Mouse (Mus musculus) lung, embryonic 14.5 days (tissue): ENCODE results near the gene Prm3. TPM values are rescaled to one million over a fixed set of nuclear protein-coding genes. Genes with fewer than 3 reads are reported as not detected.

Experiments
- ATAC-seq: fragments of 200-750 bp; cut with Nextera tagmentation; 2 replicates; pipeline ENCODE4 v1.8.0; 2017; ENCODE audit warnings: mild to moderate bottlenecking, moderate TSS enrichment, moderate library complexity; ENCODE audit not compliant: insufficient read depth
- DNase-seq: peaks from one replicate; pipeline ENCODE4 v3.0.0-alpha.2; 2015
- H3K27ac ChIP-seq: fragments of 300-500 bp; sonication (generic); 2 replicates; pipeline ENCODE4 v1.5.1; 2014; ENCODE audit warnings: low read depth, mild to moderate bottlenecking, moderate library complexity
- H3K27me3 ChIP-seq: fragments of 300-500 bp; sonication (generic); 2 replicates; pipeline ENCODE4 v1.6.1; 2014; ENCODE audit warnings: low read length, control low read depth; ENCODE audit not compliant: insufficient read depth
- H3K36me3 ChIP-seq: fragments of 300-500 bp; sonication (generic); 2 replicates; pipeline ENCODE4 v1.6.1; 2014; ENCODE audit warnings: control low read depth; ENCODE audit not compliant: insufficient read depth
- H3K4me1 ChIP-seq: fragments of 300-500 bp; sonication (generic); 2 replicates; pipeline ENCODE4 v1.6.1; 2014; ENCODE audit warnings: antibody characterized with exemption, control low read depth; ENCODE audit not compliant: insufficient read depth
- H3K4me2 ChIP-seq: fragments of 300-500 bp; sonication (generic); 2 replicates; pipeline ENCODE4 v1.6.1; 2014; ENCODE audit warnings: mild to moderate bottlenecking
- H3K4me3 ChIP-seq: fragments of 300-500 bp; sonication (generic); 2 replicates; pipeline ENCODE4 v1.5.1; 2014; ENCODE audit warnings: low read depth, low read length
- H3K9ac ChIP-seq: fragments of 300-500 bp; sonication (generic); 2 replicates; pipeline ENCODE4 v1.6.1; 2014
- H3K9me3 ChIP-seq: fragments of 300-500 bp; sonication (generic); 2 replicates; pipeline ENCODE4 v1.6.1; 2016; ENCODE audit warnings: low read depth, low read length, control low read depth
- CTCF ChIP-seq: IDR thresholded peaks from 2 replicates; pipeline ENCODE4 v1.5.1; 2016; ENCODE audit warnings: antibody characterized with exemption, low read depth
- WGBS: fragments of 180-500 bp; shearing (Covaris S2); extraction: QIAGEN DNeasy Blood & Tissue Kit; methylation state at CpG from one replicate; pipeline ENCODE4 v1.1.7; 2014; 5-methylcytosine and 5-hydroxymethylcytosine counted together
- polyA plus RNA-seq: library from polyadenylated mRNA; unstranded; fragments of >200 nt; fragmentation: Nextera tagmentation; extraction: Ambion mirVana; gene quantifications from 2 replicates; pipeline ENCODE4 v1.2.1, GENCODE M21; 2014

Prm3 gene
- polyA plus RNA-seq, 1 experiment from 2014 or later, result not detected

GRCm38 (mm10) chr16:10785371-10786231 lies 5.1 kb downstream of the Prm3 start, which contains the start of gene Socs1:
Socs1 (minus strand) TSS chr16:10785536.
- H3K4me2 ChIP-seq, result peak within 1 kb of the TSS; percentile 98
- peaks cover 21% of the 10 kb centered on the region for H3K4me1 ChIP-seq
- WGBS, result under 1% methylated on average over 57 of the region's 59 CpGs
- ATAC-seq (peak; percentile 87), DNase-seq (peak; percentile 96)
- peak within 1 kb of the TSS; percentile 98 for H3K27ac ChIP-seq
- H3K27me3 ChIP-seq, result no peaks in the 10 kb centered on the region
- peak within 1 kb of the TSS; percentile 70 for H3K4me3 ChIP-seq
- H3K9me3 ChIP-seq, result no peaks in the 10 kb centered on the region
- H3K36me3 ChIP-seq, result no peaks in the 10 kb centered on the region
- TF ChIP-seq CTCF, result no peak
- peak within 1 kb of the TSS; percentile 85 for H3K9ac ChIP-seq

GRCm38 (mm10) chr16:10784793-10785370 lies 5.8 kb downstream of the Prm3 start:
- Histone ChIP-seq H3K4me2 (peak overlapping the region; percentile 98), H3K36me3 (no peaks in the 10 kb centered on the region), H3K27ac (peak overlapping the region; percentile 98), H3K27me3 (no peaks in the 10 kb centered on the region), H3K9me3 (no peaks in the 10 kb centered on the region), H3K4me3 (peak overlapping the region; percentile 70), H3K9ac (peak overlapping the region; percentile 85), H3K4me1 (peaks cover 23% of the 10 kb centered on the region)
- DNase-seq (peak; percentile 96), ATAC-seq (peak; percentile 86)
- WGBS, result under 1% methylated on average over 52 of the region's 55 CpGs
- peak; percentile 80 for TF ChIP-seq CTCF

- H3K27me3 ChIP-seq, result no peaks in the 10 kb centered on the region
- WGBS, result under 1% methylated on average over 81 of the region's 81 CpGs
- 0 out of 2 replicates have a peak, but pooled peaks have one; percentile 1 for ATAC-seq
- peak overlapping the region; percentile 85 for H3K9ac ChIP-seq
- H3K9me3 ChIP-seq, result no peaks in the 10 kb centered on the region
- no peaks in the 10 kb centered on the region for H3K36me3 ChIP-seq
- H3K4me2 ChIP-seq, result peak overlapping the region; percentile 98
- H3K4me1 ChIP-seq, result peaks cover 23% of the 10 kb centered on the region
- peak overlapping the region; percentile 70 for H3K4me3 ChIP-seq
- peak; percentile 79 for DNase-seq
- H3K27ac ChIP-seq, result peak overlapping the region; percentile 98
- peak; percentile 20; the same call in 1 of the 2 replicates for TF ChIP-seq CTCF
These were observed 6.6 kb downstream of the Prm3 start for GRCm38 (mm10) chr16:10783883-10784792.

- TF ChIP-seq CTCF, result no peak
- DNase-seq (no peak), ATAC-seq (no peak)
- Histone ChIP-seq H3K4me1 (peaks cover 23% of the 10 kb centered on the region), H3K9ac (peak overlapping the region; percentile 85; the same call in 1 of the 2 replicates), H3K27ac (no peak overlapping the region), H3K9me3 (no peaks in the 10 kb centered on the region), H3K27me3 (no peaks in the 10 kb centered on the region), H3K36me3 (no peaks in the 10 kb centered on the region), H3K4me3 (peak overlapping the region; percentile 70), H3K4me2 (peak overlapping the region; percentile 98)
- WGBS, result 46% methylated on average over 8 of the region's 8 CpGs
These were observed 7.3 kb downstream of the Prm3 start for GRCm38 (mm10) chr16:10783451-10783850.

GRCm38 (mm10) chr16:10783152-10783434 lies 7.6 kb downstream of the Prm3 start:
- 18% methylated on average over 1 of the region's 1 CpGs for WGBS
- Histone ChIP-seq H3K27ac (no peak overlapping the region), H3K9ac (peak overlapping the region; percentile 32; the same call in 1 of the 2 replicates), H3K4me2 (peak overlapping the region; percentile 98), H3K9me3 (no peaks in the 10 kb centered on the region), H3K36me3 (no peaks in the 10 kb centered on the region), H3K4me3 (peak overlapping the region; percentile 70), H3K4me1 (peaks cover 23% of the 10 kb centered on the region), H3K27me3 (no peaks in the 10 kb centered on the region)
- ATAC-seq (no peak), DNase-seq (no peak)
- no peak for TF ChIP-seq CTCF

- ATAC-seq (no peak), DNase-seq (no peak)
- peak overlapping the region; percentile 32; the same call in 1 of the 2 replicates for H3K9ac ChIP-seq
- peak overlapping the region; percentile 70; the same call in 1 of the 2 replicates for H3K4me3 ChIP-seq
- 47% methylated on average over 6 of the region's 6 CpGs for WGBS
- H3K9me3 ChIP-seq, result no peaks in the 10 kb centered on the region
- TF ChIP-seq CTCF, result no peak
- H3K27ac ChIP-seq, result peak overlapping the region; percentile 84
- peak overlapping the region; percentile 98 for H3K4me2 ChIP-seq
- peaks cover 23% of the 10 kb centered on the region for H3K4me1 ChIP-seq
- H3K27me3 ChIP-seq, result no peaks in the 10 kb centered on the region
- no peaks in the 10 kb centered on the region for H3K36me3 ChIP-seq
These were observed 8.2 kb downstream of the Prm3 start for GRCm38 (mm10) chr16:10782377-10783151.
